Mouse (Mus musculus) embryonic facial prominence, embryonic 12.5 days (tissue): ENCODE measurements around the gene Mfsd4a. TPM values are rescaled to one million over a fixed set of nuclear protein-coding genes. Genes with fewer than 3 reads are reported as not detected.

Experiments used
- ATAC-seq: fragments of 200-750 bp; cut with Nextera tagmentation; 2 replicates; pipeline ENCODE4 v1.8.0; 2017; ENCODE audit not compliant: insufficient number of reproducible peaks, insufficient read depth, low FRiP score, low TSS enrichment
- H3K27ac ChIP-seq: fragments of 300-500 bp; sonication (generic); 2 replicates; pipeline ENCODE4 v1.5.1; 2016; ENCODE audit warnings: mild to moderate bottlenecking
- H3K27me3 ChIP-seq: fragments of 300-500 bp; sonication (generic); 2 replicates; pipeline ENCODE4 v1.6.1; 2016; ENCODE audit warnings: mild to moderate bottlenecking, moderate library complexity
- H3K36me3 ChIP-seq: fragments of 300-500 bp; sonication (generic); 2 replicates; pipeline ENCODE4 v1.6.1; 2016; ENCODE audit warnings: mild to moderate bottlenecking
- H3K4me1 ChIP-seq: fragments of 300-500 bp; sonication (generic); 2 replicates; pipeline ENCODE4 v1.6.1; 2016
- H3K4me2 ChIP-seq: fragments of 300-500 bp; sonication (generic); replicated peaks from 2 replicates; pipeline ENCODE4 v1.6.1; 2016; ENCODE audit warnings: mild to moderate bottlenecking, moderate library complexity
- H3K4me3 ChIP-seq: fragments of 300-500 bp; sonication (generic); 2 replicates; pipeline ENCODE4 v1.5.1; 2016; ENCODE audit warnings: mild to moderate bottlenecking
- H3K9ac ChIP-seq: fragments of 300-500 bp; sonication (generic); 2 replicates; pipeline ENCODE4 v1.6.1; 2016; ENCODE audit warnings: mild to moderate bottlenecking, moderate library complexity
- H3K9me3 ChIP-seq: fragments of 300-500 bp; sonication (generic); 2 replicates; pipeline ENCODE4 v1.6.1; 2016; ENCODE audit warnings: mild to moderate bottlenecking, moderate library complexity
- WGBS: fragments of 180-500 bp; shearing (Covaris S2); methylation state at CpG from one replicate; pipeline ENCODE4 v1.1.7; 2016; 5-methylcytosine and 5-hydroxymethylcytosine counted together
- polyA plus RNA-seq: library from polyadenylated mRNA; unstranded; fragments of >200 nt; fragmentation: Nextera tagmentation; extraction: Ambion mirVana; gene quantifications from 2 replicates; pipeline ENCODE4 v1.2.1, GENCODE M21; 2016

The Mfsd4a gene
- polyA plus RNA-seq, 1 experiment from 2014 or later = 14.9 TPM

GRCm38 (mm10) chr1:132095356-132096004 lies 27.6 kb upstream of the Mfsd4a start:
- 81% methylated on average over 11 of the region's 11 CpGs for WGBS
- Histone ChIP-seq H3K27me3 (no peaks in the 10 kb centered on the region), H3K9me3 (no peaks in the 10 kb centered on the region), H3K36me3 (no peaks in the 10 kb centered on the region), H3K9ac (no peak overlapping the region), H3K4me2 (no peak overlapping the region), H3K27ac (no peak overlapping the region), H3K4me3 (no peak overlapping the region), H3K4me1 (no peaks in the 10 kb centered on the region)
- no peak for ATAC-seq

DNA sequence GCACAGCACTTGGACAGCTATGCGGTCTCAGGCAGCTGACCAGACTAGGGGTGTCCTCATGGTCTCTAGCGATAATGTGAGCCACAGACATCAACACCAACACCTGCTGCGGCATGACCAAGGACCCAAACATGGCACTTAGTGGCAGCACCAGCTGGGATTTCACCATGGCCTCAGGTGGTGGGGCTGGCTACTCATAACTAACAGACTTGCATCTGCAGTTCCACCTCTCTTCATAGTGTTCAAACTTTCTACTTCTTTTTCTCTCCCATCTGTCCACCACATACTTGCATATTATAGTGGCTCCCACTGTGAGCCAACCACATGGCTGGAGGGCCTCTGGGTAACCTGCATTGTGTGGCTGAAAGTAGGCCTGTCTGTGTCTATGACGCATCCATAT lies 25.4 kb upstream of the Mfsd4a start:
- ATAC-seq = no peak
- H3K27ac ChIP-seq = no peak overlapping the region
- no peak overlapping the region for H3K9ac ChIP-seq
- H3K36me3 ChIP-seq = no peaks in the 10 kb centered on the region
- H3K4me2 ChIP-seq = no peak overlapping the region
- H3K9me3 ChIP-seq = no peaks in the 10 kb centered on the region
- H3K27me3 ChIP-seq = no peaks in the 10 kb centered on the region
- 83% methylated on average over 4 of the region's 4 CpGs for WGBS
- no peaks in the 10 kb centered on the region for H3K4me1 ChIP-seq
- no peak overlapping the region for H3K4me3 ChIP-seq

DNA sequence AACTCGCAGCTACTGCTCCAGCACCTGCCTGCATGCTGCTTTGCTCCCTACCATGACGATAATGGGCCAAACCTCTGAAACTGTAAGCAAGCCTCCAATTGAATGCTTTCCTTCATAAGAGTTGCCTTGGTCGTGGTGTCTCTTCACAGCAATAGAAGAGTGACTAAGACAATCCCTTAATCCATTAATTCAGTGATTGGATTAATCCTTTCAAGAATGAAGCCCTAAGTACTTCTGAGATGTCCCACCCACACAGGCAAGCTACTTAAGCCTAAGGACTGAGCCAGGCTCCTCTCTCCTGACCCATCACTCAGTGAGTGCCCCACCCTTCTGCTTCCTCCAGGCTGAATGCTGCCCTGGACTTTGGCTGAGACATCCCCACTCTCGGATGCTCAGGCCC lies 22.4 kb upstream of the Mfsd4a start:
- ATAC-seq = no peak
- Histone ChIP-seq H3K27ac (no peak overlapping the region), H3K4me1 (no peaks in the 10 kb centered on the region), H3K9ac (no peak overlapping the region), H3K36me3 (no peaks in the 10 kb centered on the region), H3K9me3 (no peaks in the 10 kb centered on the region), H3K4me3 (no peak overlapping the region), H3K4me2 (no peak overlapping the region), H3K27me3 (no peaks in the 10 kb centered on the region)
- WGBS = 71% methylated on average over 4 of the region's 4 CpGs

DNA sequence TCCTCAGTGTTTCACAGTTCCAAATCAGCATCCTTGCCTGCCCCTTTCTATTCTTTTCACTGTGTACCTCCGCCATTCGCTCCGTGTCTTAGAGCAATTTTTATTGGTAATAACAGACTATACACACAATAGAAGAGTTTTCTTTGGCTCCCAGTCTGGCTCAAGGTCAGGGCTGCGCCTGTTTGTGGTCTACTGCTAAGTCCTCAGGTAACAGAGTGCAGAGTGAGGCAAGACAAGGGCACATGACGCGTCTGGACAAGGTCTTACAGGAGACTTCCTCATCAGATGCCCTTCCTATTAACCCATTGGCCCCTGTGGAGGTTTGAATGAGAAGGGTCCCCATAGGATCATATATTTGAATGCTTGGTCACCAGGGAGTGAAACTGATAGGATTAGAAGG lies 21.9 kb upstream of the Mfsd4a start:
- Histone ChIP-seq H3K9ac (no peak overlapping the region), H3K9me3 (no peaks in the 10 kb centered on the region), H3K27ac (no peak overlapping the region), H3K4me3 (no peak overlapping the region), H3K4me2 (no peak overlapping the region), H3K36me3 (no peaks in the 10 kb centered on the region), H3K27me3 (no peaks in the 10 kb centered on the region), H3K4me1 (no peaks in the 10 kb centered on the region)
- WGBS = 85% methylated on average over 6 of the region's 6 CpGs
- ATAC-seq = no peak

- 79% methylated on average over 5 of the region's 5 CpGs for WGBS
These were observed 20.4 kb upstream of the Mfsd4a start for GRCm38 (mm10) chr1:132088181-132088671.

GRCm38 (mm10) chr1:132085181-132086049 lies 17.6 kb upstream of the Mfsd4a start:
- no peak overlapping the region for H3K9ac ChIP-seq
- no peaks in the 10 kb centered on the region for H3K36me3 ChIP-seq
- H3K27me3 ChIP-seq = no peaks in the 10 kb centered on the region
- no peaks in the 10 kb centered on the region for H3K4me1 ChIP-seq
- ATAC-seq = no peak
- H3K4me3 ChIP-seq = no peak overlapping the region
- H3K9me3 ChIP-seq = no peaks in the 10 kb centered on the region
- whole genome bisulfite sequencing = 65% methylated on average over 7 of the region's 7 CpGs
- H3K4me2 ChIP-seq = no peak overlapping the region
- no peak overlapping the region for H3K27ac ChIP-seq

More at GRCm38 (mm10) chr1:132088181-132088671, 20.4 kb upstream of the Mfsd4a start:
- Histone ChIP-seq H3K4me2 (no peak overlapping the region), H3K27me3 (no peaks in the 10 kb centered on the region), H3K36me3 (no peaks in the 10 kb centered on the region), H3K4me3 (no peak overlapping the region), H3K9me3 (no peaks in the 10 kb centered on the region), H3K9ac (no peak overlapping the region), H3K4me1 (no peaks in the 10 kb centered on the region), H3K27ac (no peak overlapping the region)
- no peak for ATAC-seq

- Histone ChIP-seq H3K4me1 (no peaks in the 10 kb centered on the region), H3K36me3 (no peaks in the 10 kb centered on the region), H3K27me3 (no peaks in the 10 kb centered on the region), H3K4me2 (no peak overlapping the region), H3K4me3 (no peak overlapping the region), H3K9me3 (no peaks in the 10 kb centered on the region), H3K9ac (no peak overlapping the region), H3K27ac (no peak overlapping the region)
- 89% methylated on average over 2 of the region's 2 CpGs for WGBS
- ATAC-seq = no peak
These were observed 10.6 kb upstream of the Mfsd4a start for GRCm38 (mm10) chr1:132078413-132078812.

GRCm38 (mm10) chr1:132075576-132075975 lies 7.7 kb upstream of the Mfsd4a start:
- no peaks in the 10 kb centered on the region for H3K27me3 ChIP-seq
- no peaks in the 10 kb centered on the region for H3K36me3 ChIP-seq
- 85% methylated on average over 10 of the region's 10 CpGs for WGBS
- no peak overlapping the region for H3K9ac ChIP-seq
- no peaks in the 10 kb centered on the region for H3K9me3 ChIP-seq
- H3K4me1 ChIP-seq = peaks cover 7% of the 10 kb centered on the region; the same call in 1 of the 2 replicates
- ATAC-seq = no peak
- no peak overlapping the region for H3K27ac ChIP-seq
- no peak overlapping the region for H3K4me2 ChIP-seq
- no peak overlapping the region for H3K4me3 ChIP-seq

GRCm38 (mm10) chr1:132070659-132071058 lies 2.8 kb upstream of the Mfsd4a start:
- H3K27me3 ChIP-seq = peaks cover 39% of the 10 kb centered on the region
- no peak overlapping the region for H3K4me2 ChIP-seq
- H3K4me1 ChIP-seq = peaks cover 14% of the 10 kb centered on the region; the same call in 1 of the 2 replicates
- H3K36me3 ChIP-seq = no peaks in the 10 kb centered on the region
- no peak overlapping the region for H3K9ac ChIP-seq
- H3K27ac ChIP-seq = 0 out of 2 replicates have a peak overlapping the region, but pooled peaks have one; percentile 23
- H3K9me3 ChIP-seq = no peaks in the 10 kb centered on the region
- WGBS = 77% methylated on average over 3 of the region's 3 CpGs
- ATAC-seq = no peak
- no peak overlapping the region for H3K4me3 ChIP-seq

DNA sequence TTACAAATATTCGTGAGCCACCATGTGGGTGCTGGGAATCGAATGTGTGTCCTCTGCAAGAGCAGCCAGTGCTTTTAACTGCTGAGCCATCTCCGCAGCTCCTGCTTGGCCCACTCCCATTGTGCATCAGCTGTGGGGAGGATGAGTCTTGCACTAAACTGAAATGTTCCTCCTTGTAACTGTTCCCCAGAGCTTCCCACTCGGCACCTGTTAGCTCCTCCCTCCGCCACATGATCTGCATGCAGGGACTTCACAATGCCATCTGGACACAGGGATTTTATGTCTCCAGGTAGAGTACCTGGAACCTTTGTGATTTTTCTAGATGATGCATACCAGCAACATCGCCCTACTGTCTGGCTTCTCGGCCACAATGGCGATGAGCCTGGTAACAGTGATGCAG lies 1.6 kb upstream of the Mfsd4a start:
- Histone ChIP-seq H3K27me3 (peaks cover 44% of the 10 kb centered on the region), H3K36me3 (no peaks in the 10 kb centered on the region), H3K4me2 (no peak overlapping the region), H3K27ac (no peak overlapping the region), H3K4me3 (no peak overlapping the region), H3K9ac (no peak overlapping the region), H3K9me3 (no peaks in the 10 kb centered on the region), H3K4me1 (peaks cover 14% of the 10 kb centered on the region; the same call in 1 of the 2 replicates)
- WGBS = 85% methylated on average over 8 of the region's 8 CpGs
- ATAC-seq = no peak

GRCm38 (mm10) chr1:132065475-132066172 lies 2.2 kb downstream of the Mfsd4a start:
- Histone ChIP-seq H3K9ac (no peak overlapping the region), H3K27ac (no peak overlapping the region), H3K36me3 (no peaks in the 10 kb centered on the region), H3K4me1 (peaks cover 8% of the 10 kb centered on the region; the same call in 1 of the 2 replicates), H3K9me3 (no peaks in the 10 kb centered on the region), H3K27me3 (peaks cover 46% of the 10 kb centered on the region), H3K4me3 (no peak overlapping the region), H3K4me2 (no peak overlapping the region)
- ATAC-seq = no peak
- 79% methylated on average over 8 of the region's 8 CpGs for WGBS
